ENCODE assay signal across 12 mouse cellular contexts in genomic region chr11:75154053-75154585, GRCm38 (mm10). TPM values are rescaled to one million over a fixed set of nuclear protein-coding genes. Genes with fewer than 3 reads are reported as not detected.
DNase-seq lines count a peak whose midpoint lies in the region; ATAC-seq and TF ChIP-seq lines count a peak whose summit lies in the region.
"Had no signal": no experiment of that assay in that cellular context is flagged by ENCODE, and none has a peak within 500 bp of the region (broad histone marks: within the 10 kb centered on the region; RNA-seq: fewer than 3 reads in every experiment).

No protein-coding gene starts in this region.

- no peak overlapping the region for H3K4me3 ChIP-seq in intestine, embryonic 16.5 days (ENCODE audit: low read length)
- H3K4me3 ChIP-seq in intestine, embryonic 15.5 days (replicated peaks): no peak overlapping the region
- H3K4me3 ChIP-seq in midbrain, postnatal 0 days (ENCODE audit: low read depth, low read length): no peak overlapping the region
- H3K4me3 ChIP-seq in midbrain, embryonic 11.5 days (ENCODE audit: low read depth, low read length): no peak overlapping the region
- no peak overlapping the region for H3K4me3 ChIP-seq in embryonic facial prominence, embryonic 10.5 days
- H3K4me3 ChIP-seq: erythroblast, embryonic 14.5 days; limb, embryonic 13.5 days had no signal

- 71% methylated on average over 6 of the region's 6 CpGs for WGBS in intestine, embryonic 16.5 days
- 59% methylated on average over 6 of the region's 6 CpGs for WGBS in intestine, embryonic 15.5 days
- 82% methylated on average over 6 of the region's 6 CpGs for WGBS in midbrain, postnatal 0 days
- WGBS in midbrain, embryonic 11.5 days: 82% methylated on average over 6 of the region's 6 CpGs
- WGBS in embryonic facial prominence, embryonic 10.5 days: 79% methylated on average over 6 of the region's 6 CpGs

- H3K27me3 ChIP-seq in intestine, embryonic 16.5 days (replicated peaks; ENCODE audit: control insufficient read depth, insufficient read depth, low read length): no peaks in the 10 kb centered on the region
- no peaks in the 10 kb centered on the region for H3K27me3 ChIP-seq in intestine, embryonic 15.5 days (replicated peaks)
- H3K27me3 ChIP-seq in midbrain, postnatal 0 days (ENCODE audit: insufficient read depth, low read length): no peaks in the 10 kb centered on the region
- no peaks in the 10 kb centered on the region for H3K27me3 ChIP-seq in midbrain, embryonic 11.5 days (ENCODE audit: control insufficient read depth, insufficient read depth, low read length)
- no peaks in the 10 kb centered on the region for H3K27me3 ChIP-seq in splenic B cell, adult 2 months (ENCODE audit: control insufficient read depth, insufficient read depth, low read length, poor library complexity, severe bottlenecking)
- no peaks in the 10 kb centered on the region for H3K27me3 ChIP-seq in embryonic facial prominence, embryonic 10.5 days (replicated peaks; ENCODE audit: low read depth, poor library complexity, severe bottlenecking)
- H3K27me3 ChIP-seq: limb, embryonic 13.5 days had no signal

- peak; percentile 37 for TF ChIP-seq CTCF in midbrain, postnatal 0 days (IDR thresholded peaks at IDR 0.05)

- no peak overlapping the region for H3K4me2 ChIP-seq in intestine, embryonic 16.5 days (ENCODE audit: low read depth, low read length)
- H3K4me2 ChIP-seq in intestine, embryonic 15.5 days (replicated peaks): no peak overlapping the region
- H3K4me2 ChIP-seq in midbrain, postnatal 0 days (ENCODE audit: low read depth, low read length, poor library complexity, severe bottlenecking): no peak overlapping the region
- H3K4me2 ChIP-seq in midbrain, embryonic 11.5 days: no peak overlapping the region
- H3K4me2 ChIP-seq: limb, embryonic 13.5 days had no signal

- ATAC-seq in intestine, embryonic 16.5 days: no peak
- ATAC-seq in intestine, embryonic 15.5 days: no peak
- ATAC-seq in midbrain, postnatal 0 days (ENCODE audit: low FRiP score): no peak
- ATAC-seq in midbrain, embryonic 11.5 days (ENCODE audit: low FRiP score): no peak

- H3K4me1 ChIP-seq in intestine, embryonic 16.5 days (ENCODE audit: control insufficient read depth, insufficient read depth, low read length): peaks cover 36% of the 10 kb centered on the region
- H3K4me1 ChIP-seq in intestine, embryonic 15.5 days (replicated peaks): peaks cover 36% of the 10 kb centered on the region
- no peaks in the 10 kb centered on the region for H3K4me1 ChIP-seq in midbrain, postnatal 0 days (ENCODE audit: insufficient read depth, low read length)
- H3K4me1 ChIP-seq in midbrain, embryonic 11.5 days (ENCODE audit: control insufficient read depth, insufficient read depth, low read length): no peaks in the 10 kb centered on the region
- H3K4me1 ChIP-seq in embryonic facial prominence, embryonic 10.5 days: peaks cover 39% of the 10 kb centered on the region

- no peak for DNase-seq in midbrain, postnatal 0 days (ENCODE audit: low spot score)
- DNase-seq in midbrain, embryonic 11.5 days (ENCODE audit: low spot score, missing footprints): no peak
- peak; percentile 14 to 29 for DNase-seq in heart, postnatal 10 days
- peak; percentile 37 for DNase-seq in splenic B cell, adult 2 months (ENCODE audit: low read depth, low spot score)
- DNase-seq in embryonic facial prominence, embryonic 10.5 days (ENCODE audit: low spot score): no peak
- no peak for DNase-seq in thymus, postnatal 25 days
- DNase-seq: adrenal gland, postnatal 36 days; thymus, postnatal 36 days had no signal

- H3K27ac ChIP-seq in intestine, embryonic 16.5 days (ENCODE audit: low read length): 0 out of 2 replicates have a peak overlapping the region, but pooled peaks have one; percentile 1
- no peak overlapping the region for H3K27ac ChIP-seq in intestine, embryonic 15.5 days
- H3K27ac ChIP-seq in midbrain, postnatal 0 days (ENCODE audit: low read depth, low read length): no peak overlapping the region
- no peak overlapping the region for H3K27ac ChIP-seq in midbrain, embryonic 11.5 days (ENCODE audit: low read depth, low read length)
- no peak overlapping the region for H3K27ac ChIP-seq in embryonic facial prominence, embryonic 10.5 days (replicated peaks)
- H3K27ac ChIP-seq: limb, embryonic 13.5 days had no signal

- H3K9ac ChIP-seq in intestine, embryonic 16.5 days (ENCODE audit: low read depth, low read length): no peak overlapping the region; the same call in 1 of the 2 replicates
- no peak overlapping the region for H3K9ac ChIP-seq in intestine, embryonic 15.5 days
- H3K9ac ChIP-seq in midbrain, postnatal 0 days (replicated peaks; ENCODE audit: low read length, poor library complexity, severe bottlenecking): no peak overlapping the region
- H3K9ac ChIP-seq in midbrain, embryonic 11.5 days (ENCODE audit: low read length): no peak overlapping the region
- H3K9ac ChIP-seq: limb, embryonic 13.5 days had no signal

- intact Hi-C loops in heart, postnatal 10 days (cut with DNase I): no loop called here

- no peaks in the 10 kb centered on the region for H3K9me3 ChIP-seq in intestine, embryonic 16.5 days (ENCODE audit: control insufficient read depth, low read length)
- H3K9me3 ChIP-seq in intestine, embryonic 15.5 days: no peaks in the 10 kb centered on the region
- H3K9me3 ChIP-seq in midbrain, postnatal 0 days (ENCODE audit: low read length): no peaks in the 10 kb centered on the region
- no peaks in the 10 kb centered on the region for H3K9me3 ChIP-seq in midbrain, embryonic 11.5 days (ENCODE audit: control insufficient read depth, low read length)
- no peaks in the 10 kb centered on the region for H3K9me3 ChIP-seq in embryonic facial prominence, embryonic 10.5 days
- H3K9me3 ChIP-seq: limb, embryonic 13.5 days had no signal

- H3K36me3 ChIP-seq in intestine, embryonic 16.5 days (ENCODE audit: control insufficient read depth, insufficient read depth, low read length): no peaks in the 10 kb centered on the region
- 0 out of 2 replicates have a peak, but pooled peaks cover 5% of the 10 kb centered on the region for H3K36me3 ChIP-seq in intestine, embryonic 15.5 days
- 0 out of 2 replicates have a peak, but pooled peaks cover 8% of the 10 kb centered on the region for H3K36me3 ChIP-seq in midbrain, postnatal 0 days (ENCODE audit: insufficient read depth, low read length)
- H3K36me3 ChIP-seq in midbrain, embryonic 11.5 days (ENCODE audit: control insufficient read depth, insufficient read depth, low read length): no peaks in the 10 kb centered on the region; the same call in 1 of the 2 replicates
- H3K36me3 ChIP-seq in splenic B cell, adult 2 months (ENCODE audit: control insufficient read depth, insufficient read depth, low read length, poor library complexity, severe bottlenecking): peaks cover 2% of the 10 kb centered on the region
- H3K36me3 ChIP-seq in embryonic facial prominence, embryonic 10.5 days (replicated peaks): peaks cover 58% of the 10 kb centered on the region

RNA-seq across cellular contexts. Expression of gene Hic1, which starts 15.2 kb away (rescaled TPM):
- 7.1 and 8.6 TPM in 2 replicates for polyA plus RNA-seq in intestine, embryonic 16.5 days (2015; fragmentation: Nextera tagmentation; extraction: Ambion mirVana)
- polyA plus RNA-seq in intestine, embryonic 15.5 days (2015; fragmentation: Nextera tagmentation; extraction: Ambion mirVana): 20.3 and 22.0 TPM in 2 replicates
- 7.1 and 8.0 TPM in 2 replicates for total RNA-seq in midbrain, postnatal 0 days (2014; rRNA removed)
- polyA plus RNA-seq in midbrain, postnatal 0 days (2015; fragmentation: Nextera tagmentation; extraction: Ambion mirVana): 1.4 and 1.5 TPM in 2 replicates
- polyA plus RNA-seq in midbrain, embryonic 11.5 days (2014; fragmentation: Nextera tagmentation; extraction: Ambion mirVana): 0.34 and 0.57 TPM in 2 replicates
- total RNA-seq in heart, postnatal 10 days (2021): 10 to 100 TPM; 36.3 to 48.5 TPM
- polyA plus RNA-seq in embryonic facial prominence, embryonic 10.5 days (2016; fragmentation: Nextera tagmentation; extraction: Ambion mirVana): 0.23 and 1.3 TPM in 2 replicates

RNA-seq across cellular contexts. Expression of gene Ovca2, which starts 24.5 kb away (rescaled TPM):
- 18.7 and 23.9 TPM in 2 replicates for polyA plus RNA-seq in intestine, embryonic 16.5 days (2015; fragmentation: Nextera tagmentation; extraction: Ambion mirVana)
- polyA plus RNA-seq in intestine, embryonic 15.5 days (2015; fragmentation: Nextera tagmentation; extraction: Ambion mirVana): 21.3 and 21.4 TPM in 2 replicates
- total RNA-seq in midbrain, postnatal 0 days (2014; rRNA removed): 14.2 and 26.0 TPM in 2 replicates
- polyA plus RNA-seq in midbrain, postnatal 0 days (2015; fragmentation: Nextera tagmentation; extraction: Ambion mirVana): 10.4 and 12.7 TPM in 2 replicates
- 28.5 and 29.8 TPM in 2 replicates for polyA plus RNA-seq in midbrain, embryonic 11.5 days (2014; fragmentation: Nextera tagmentation; extraction: Ambion mirVana)
- 1 to 10 TPM; 7.8 to 9.5 TPM for total RNA-seq in heart, postnatal 10 days (2021)
- polyA plus RNA-seq in embryonic facial prominence, embryonic 10.5 days (2016; fragmentation: Nextera tagmentation; extraction: Ambion mirVana): 35.4 and 36.7 TPM in 2 replicates

RNA-seq across cellular contexts. Expression of gene Dph1, which starts 36.9 kb away (rescaled TPM):
- polyA plus RNA-seq in intestine, embryonic 16.5 days (2015; fragmentation: Nextera tagmentation; extraction: Ambion mirVana): 20.3 and 22.7 TPM in 2 replicates
- 23.4 and 23.8 TPM in 2 replicates for polyA plus RNA-seq in intestine, embryonic 15.5 days (2015; fragmentation: Nextera tagmentation; extraction: Ambion mirVana)
- total RNA-seq in midbrain, postnatal 0 days (2014; rRNA removed): 17.4 and 19.9 TPM in 2 replicates
- polyA plus RNA-seq in midbrain, postnatal 0 days (2015; fragmentation: Nextera tagmentation; extraction: Ambion mirVana): 10.8 and 12.1 TPM in 2 replicates
- polyA plus RNA-seq in midbrain, embryonic 11.5 days (2014; fragmentation: Nextera tagmentation; extraction: Ambion mirVana): 15.3 and 17.3 TPM in 2 replicates
- total RNA-seq in heart, postnatal 10 days (2021): 10 to 100 TPM; 13.9 to 15.6 TPM
- 24.9 and 29.2 TPM in 2 replicates for polyA plus RNA-seq in embryonic facial prominence, embryonic 10.5 days (2016; fragmentation: Nextera tagmentation; extraction: Ambion mirVana)

RNA-seq across cellular contexts. Expression of gene Rtn4rl1, which starts 39.5 kb away (rescaled TPM):
- 1.5 and 1.6 TPM in 2 replicates for polyA plus RNA-seq in intestine, embryonic 16.5 days (2015; fragmentation: Nextera tagmentation; extraction: Ambion mirVana)
- 1.7 and 1.8 TPM in 2 replicates for polyA plus RNA-seq in intestine, embryonic 15.5 days (2015; fragmentation: Nextera tagmentation; extraction: Ambion mirVana)
- 15.4 and 18.5 TPM in 2 replicates for total RNA-seq in midbrain, postnatal 0 days (2014; rRNA removed)
- polyA plus RNA-seq in midbrain, postnatal 0 days (2015; fragmentation: Nextera tagmentation; extraction: Ambion mirVana): 16.2 and 17.5 TPM in 2 replicates
- 4.6 TPM in 2 replicates for polyA plus RNA-seq in midbrain, embryonic 11.5 days (2014; fragmentation: Nextera tagmentation; extraction: Ambion mirVana)
- total RNA-seq in heart, postnatal 10 days (2021): 10 to 100 TPM; 13.9 to 21.4 TPM
- 1.5 and 2.1 TPM in 2 replicates for polyA plus RNA-seq in embryonic facial prominence, embryonic 10.5 days (2016; fragmentation: Nextera tagmentation; extraction: Ambion mirVana)
- polyA plus RNA-seq: erythroblast, embryonic 14.5 days had no signal

Comparison
In these comparisons a context has a peak if more than half of its experiments do, and no peak if none do; other contexts are left out.
1. DNase-seq: peak in heart, postnatal 10 days (2 of 2) and splenic B cell, adult 2 months (single experiment); none in midbrain, postnatal 0 days (single experiment), midbrain, embryonic 11.5 days (single experiment), embryonic facial prominence, embryonic 10.5 days (single experiment) and thymus, postnatal 25 days (single experiment).